ENCODE assay signal across 18 mouse cellular contexts in the genomic region with DNA sequence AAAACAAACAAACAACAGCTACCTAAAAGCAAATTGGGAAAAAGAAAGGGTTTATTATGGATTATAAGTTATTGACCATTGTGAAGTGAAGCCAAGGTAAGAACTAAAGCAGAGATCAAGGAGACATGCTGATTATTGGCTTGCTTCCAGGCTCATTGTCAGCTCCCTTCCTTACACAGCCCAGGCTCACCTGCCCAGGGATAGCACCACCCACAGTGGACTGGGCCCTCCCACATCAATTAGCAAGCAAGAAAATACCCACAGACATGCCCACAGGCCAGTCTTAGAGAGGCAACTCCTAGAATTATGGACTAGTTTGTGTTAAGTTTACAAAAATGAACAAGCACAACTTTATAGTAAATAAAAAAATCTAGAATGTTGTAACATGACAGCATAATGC.
"Had no signal": no experiment of that assay in that cellular context is flagged by ENCODE, and none has a peak within 500 bp of the region (broad histone marks: within the 10 kb centered on the region; RNA-seq: fewer than 3 reads in every experiment).

No protein-coding gene starts in this region.

- DNase-seq: kidney, adult 2 months; kidney, postnatal 10 days; kidney, postnatal 36 days; layer of hippocampus, postnatal 36 days; left cerebral cortex, postnatal 4 days; lung, adult 2 months; lung, postnatal 14 days; lung, postnatal 4 days; midbrain, embryonic 14.5 days; right cerebral cortex, adult 18-20 months; right cerebral cortex, postnatal 14 days; right cerebral cortex, postnatal 4 days; thymus, adult 2 months; thymus, postnatal 14 days had no signal

- H3K9me3 ChIP-seq: limb, embryonic 12.5 days; limb, embryonic 15.5 days had no signal

- H3K27ac ChIP-seq: limb, embryonic 12.5 days; limb, embryonic 15.5 days had no signal

- H3K4me2 ChIP-seq: limb, embryonic 12.5 days; limb, embryonic 15.5 days; midbrain, embryonic 11.5 days had no signal

- H3K9ac ChIP-seq: limb, embryonic 12.5 days; limb, embryonic 15.5 days had no signal

- H3K27me3 ChIP-seq: limb, embryonic 12.5 days; limb, embryonic 15.5 days had no signal

- H3K4me3 ChIP-seq: limb, embryonic 12.5 days; limb, embryonic 15.5 days had no signal

- H3K4me1 ChIP-seq: limb, embryonic 12.5 days; limb, embryonic 15.5 days had no signal

- ATAC-seq: intestine, postnatal 0 days had no signal
